Mouse (Mus musculus): Measurements from ENCODE around the gene Gm9999. TPM values are rescaled to one million over a fixed set of nuclear protein-coding genes. Genes with fewer than 3 reads are reported as not detected.

The Gm9999 gene
- polyA plus RNA-seq, 1 experiment = not detected

- 0% methylated on average over 9 of the region's 9 CpGs for WGBS
- Histone ChIP-seq H3K4me3 (replicated peaks; ENCODE audit: insufficient read depth, low read depth, low read length) (no peak overlapping the region), H3K27ac (ENCODE audit: insufficient read depth, low read length) (no peak overlapping the region), H3K4me1 (ENCODE audit: control insufficient read depth, insufficient read depth, low read length) (no peaks in the 10 kb centered on the region; the same call in 1 of the 2 replicates), H3K27me3 (ENCODE audit: control insufficient read depth, insufficient read depth, low read length) (no peaks in the 10 kb centered on the region)
- TF ChIP-seq POLR2A (IDR thresholded peaks at IDR 0.05; ENCODE audit: borderline replicate concordance, insufficient read depth, low read length) (no peak), CTCF (IDR thresholded peaks at IDR 0.05; ENCODE audit: borderline replicate concordance, insufficient read depth, low read depth, low read length) (peak; percentile 70)
- peak; percentile 66 to 68 for DNase-seq
Observed at GRCm38 (mm10) chr7:46962806-46963618, 20.4 kb upstream of the Gm9999 start.

- Histone ChIP-seq H3K27ac (ENCODE audit: insufficient read depth, low read length) (no peak overlapping the region), H3K4me1 (ENCODE audit: control insufficient read depth, insufficient read depth, low read length) (no peaks in the 10 kb centered on the region; the same call in 1 of the 2 replicates), H3K4me3 (replicated peaks; ENCODE audit: insufficient read depth, low read depth, low read length) (no peak overlapping the region), H3K27me3 (ENCODE audit: control insufficient read depth, insufficient read depth, low read length) (no peaks in the 10 kb centered on the region)
- TF ChIP-seq POLR2A (IDR thresholded peaks at IDR 0.05; ENCODE audit: borderline replicate concordance, insufficient read depth, low read length) (no peak), CTCF (IDR thresholded peaks at IDR 0.05; ENCODE audit: borderline replicate concordance, insufficient read depth, low read depth, low read length) (no peak)
- 85% methylated on average over 7 of the region's 7 CpGs for WGBS
- no peak for DNase-seq
Observed at GRCm38 (mm10) chr7:46964070-46964469, 19.3 kb upstream of the Gm9999 start.

- no peak for DNase-seq
- no peak overlapping the region for H3K27ac ChIP-seq (ENCODE audit: insufficient read depth, low read length)
- H3K4me3 ChIP-seq (replicated peaks; ENCODE audit: insufficient read depth, low read depth, low read length) = no peak overlapping the region
- H3K27me3 ChIP-seq (ENCODE audit: control insufficient read depth, insufficient read depth, low read length) = no peaks in the 10 kb centered on the region
- 91% methylated on average over 4 of the region's 4 CpGs for WGBS
- TF ChIP-seq POLR2A (IDR thresholded peaks at IDR 0.05; ENCODE audit: borderline replicate concordance, insufficient read depth, low read length) = no peak
- no peak for TF ChIP-seq CTCF (IDR thresholded peaks at IDR 0.05; ENCODE audit: borderline replicate concordance, insufficient read depth, low read depth, low read length)
- H3K4me1 ChIP-seq (ENCODE audit: control insufficient read depth, insufficient read depth, low read length) = no peaks in the 10 kb centered on the region
Observed at GRCm38 (mm10) chr7:46969898-46970297, 13.5 kb upstream of the Gm9999 start.

GRCm38 (mm10) chr7:46974648-46975047 is 8.7 kb upstream of the Gm9999 start:
- Histone ChIP-seq H3K27ac (ENCODE audit: insufficient read depth, low read length) (no peak overlapping the region), H3K4me1 (ENCODE audit: control insufficient read depth, insufficient read depth, low read length) (no peaks in the 10 kb centered on the region), H3K27me3 (ENCODE audit: control insufficient read depth, insufficient read depth, low read length) (no peaks in the 10 kb centered on the region), H3K4me3 (replicated peaks; ENCODE audit: insufficient read depth, low read depth, low read length) (no peak overlapping the region)
- no peak for DNase-seq
- 93% methylated on average over 4 of the region's 4 CpGs for WGBS
- no peak for TF ChIP-seq POLR2A (IDR thresholded peaks at IDR 0.05; ENCODE audit: borderline replicate concordance, insufficient read depth, low read length)
- no peak for TF ChIP-seq CTCF (IDR thresholded peaks at IDR 0.05; ENCODE audit: borderline replicate concordance, insufficient read depth, low read depth, low read length)

- no peak for DNase-seq
- Histone ChIP-seq H3K27ac (ENCODE audit: insufficient read depth, low read length) (no peak overlapping the region), H3K27me3 (ENCODE audit: control insufficient read depth, insufficient read depth, low read length) (no peaks in the 10 kb centered on the region), H3K4me1 (ENCODE audit: control insufficient read depth, insufficient read depth, low read length) (no peaks in the 10 kb centered on the region), H3K4me3 (replicated peaks; ENCODE audit: insufficient read depth, low read depth, low read length) (no peak overlapping the region)
- no peak for TF ChIP-seq POLR2A (IDR thresholded peaks at IDR 0.05; ENCODE audit: borderline replicate concordance, insufficient read depth, low read length)
- TF ChIP-seq CTCF (IDR thresholded peaks at IDR 0.05; ENCODE audit: borderline replicate concordance, insufficient read depth, low read depth, low read length) = no peak
- WGBS = 28% methylated on average over 11 of the region's 11 CpGs
Observed at GRCm38 (mm10) chr7:46975456-46975855, 7.9 kb upstream of the Gm9999 start.

GRCm38 (mm10) chr7:46985718-46986505 is 2.5 kb downstream of the Gm9999 start:
- TF ChIP-seq POLR2A (IDR thresholded peaks at IDR 0.05; ENCODE audit: borderline replicate concordance, insufficient read depth, low read length) (no peak), CTCF (IDR thresholded peaks at IDR 0.05; ENCODE audit: borderline replicate concordance, insufficient read depth, low read depth, low read length) (no peak)
- H3K27me3 ChIP-seq (ENCODE audit: control insufficient read depth, insufficient read depth, low read length) = no peaks in the 10 kb centered on the region; the same call in 1 of the 2 replicates
- no peak overlapping the region for H3K4me3 ChIP-seq (replicated peaks; ENCODE audit: insufficient read depth, low read depth, low read length)
- H3K4me1 ChIP-seq (ENCODE audit: control insufficient read depth, insufficient read depth, low read length) = peaks cover 12% of the 10 kb centered on the region; the same call in 1 of the 2 replicates
- peak overlapping the region; percentile 28; the same call in 1 of the 2 replicates for H3K27ac ChIP-seq (ENCODE audit: insufficient read depth, low read length)
- DNase-seq = peak; percentile 47 to 74
- 31% methylated on average over 8 of the region's 8 CpGs for WGBS

- 20% methylated on average over 5 of the region's 5 CpGs for WGBS
- Histone ChIP-seq H3K4me1 (ENCODE audit: control insufficient read depth, insufficient read depth, low read length) (peaks cover 12% of the 10 kb centered on the region; the same call in 1 of the 2 replicates), H3K27ac (ENCODE audit: insufficient read depth, low read length) (no peak overlapping the region), H3K4me3 (replicated peaks; ENCODE audit: insufficient read depth, low read depth, low read length) (no peak overlapping the region), H3K27me3 (ENCODE audit: control insufficient read depth, insufficient read depth, low read length) (no peaks in the 10 kb centered on the region; the same call in 1 of the 2 replicates)
- DNase-seq = peak; percentile 52 to 56
- TF ChIP-seq CTCF (IDR thresholded peaks at IDR 0.05; ENCODE audit: borderline replicate concordance, insufficient read depth, low read depth, low read length) = no peak
- no peak for TF ChIP-seq POLR2A (IDR thresholded peaks at IDR 0.05; ENCODE audit: borderline replicate concordance, insufficient read depth, low read length)
Observed at GRCm38 (mm10) chr7:46986646-46987045, 3.3 kb downstream of the Gm9999 start.
